Mouse (Mus musculus): ENCODE results near the gene Fgfrl1.

DNA sequence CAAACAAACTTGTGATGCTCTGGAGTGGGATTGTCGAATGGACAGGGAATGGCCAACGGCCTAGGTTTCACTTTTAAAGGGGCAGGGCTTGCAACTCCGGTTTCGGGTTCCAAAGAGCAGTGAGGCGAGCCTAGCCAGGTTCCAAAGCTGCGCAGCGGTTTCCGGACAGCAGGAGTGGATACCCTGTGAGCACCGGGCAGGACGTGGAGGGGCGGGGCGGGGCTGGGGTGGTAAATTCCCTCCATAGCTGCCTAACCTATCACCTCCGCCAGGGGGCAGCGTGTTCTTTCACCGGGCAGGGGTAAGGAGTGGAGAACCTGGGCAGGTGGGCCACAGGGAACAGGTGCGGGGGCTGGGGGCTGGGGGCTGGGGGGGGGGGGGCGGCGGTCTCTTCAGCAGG lies at the start of gene Fgfrl1:
- TF ChIP-seq CTCF (IDR thresholded peaks at IDR 0.05; ENCODE audit: low read depth), result peak; percentile 73
- TF ChIP-seq EP300 (IDR thresholded peaks at IDR 0.05; ENCODE audit: low read depth), result no peak

Data from liver, postnatal 0 days (tissue).